15 mouse cellular contexts compared by ENCODE assay signal in the genomic region with DNA sequence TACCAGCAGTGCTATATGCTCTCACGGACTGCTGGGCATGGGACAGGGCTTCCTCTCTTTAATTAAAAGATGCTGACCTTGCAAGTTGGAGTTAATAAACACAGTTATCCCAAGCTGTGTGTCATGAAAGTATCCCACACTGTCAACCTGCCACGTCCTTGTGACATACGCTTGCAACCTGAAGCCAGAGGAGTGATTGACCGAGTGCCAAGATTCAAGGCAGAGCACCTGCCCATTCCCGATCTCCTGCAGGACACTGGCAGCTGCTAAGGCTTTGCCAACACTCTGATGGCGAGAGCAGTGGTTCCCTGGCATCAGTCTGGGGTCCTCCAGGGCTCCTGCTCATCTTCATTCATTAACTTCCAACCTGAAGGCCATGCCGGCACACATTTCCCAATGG.
"Had no signal": no experiment of that assay in that cellular context is flagged by ENCODE, and none has a peak within 500 bp of the region (broad histone marks: within the 10 kb centered on the region; RNA-seq: fewer than 3 reads in every experiment).

No protein-coding gene starts in this region.

- DNase-seq: kidney, adult 8-10 months; kidney, postnatal 25 days; layer of hippocampus, adult 9-11 months; layer of hippocampus, postnatal 36 days; lung, embryonic 14.5 days; lung, postnatal 10 days; lung, postnatal 4 days; right cerebral cortex, postnatal 14 days; thymus, postnatal 36 days had no signal

- H3K9ac ChIP-seq: liver, embryonic 15.5 days; lung, embryonic 14.5 days; midbrain, embryonic 15.5 days; neural tube, embryonic 12.5 days had no signal

- H3K36me3 ChIP-seq: liver, embryonic 15.5 days; midbrain, embryonic 15.5 days; neural tube, embryonic 12.5 days had no signal

- H3K4me2 ChIP-seq: liver, embryonic 11.5 days; liver, embryonic 15.5 days; lung, embryonic 14.5 days; midbrain, embryonic 11.5 days; midbrain, embryonic 15.5 days; neural tube, embryonic 12.5 days had no signal

- H3K27me3 ChIP-seq: liver, embryonic 15.5 days; megakaryocyte, embryonic 14.5 days; midbrain, embryonic 15.5 days; neural tube, embryonic 12.5 days had no signal

- ATAC-seq: midbrain, embryonic 15.5 days had no signal

- H3K9me3 ChIP-seq: midbrain, embryonic 15.5 days; neural tube, embryonic 12.5 days had no signal

- H3K4me3 ChIP-seq: liver, embryonic 15.5 days; midbrain, embryonic 15.5 days; neural tube, embryonic 12.5 days had no signal

- H3K27ac ChIP-seq: liver, embryonic 15.5 days; midbrain, embryonic 15.5 days; neural tube, embryonic 12.5 days had no signal

- H3K4me1 ChIP-seq: liver, embryonic 15.5 days; megakaryocyte, embryonic 14.5 days had no signal
